Mouse (Mus musculus) E14TG2a.4 (cell line): ENCODE measurements at regions not wholly inside any gene's neighbourhood (a gene's known extent, or its start where the extent isn't known, plus 50 kb on each side); places are given as distances from the start of the nearest gene placed in this dataset.

Experiments used
- CTCF ChIP-seq: conservative IDR thresholded peaks from 2 replicates; pipeline ENCODE4 v1.5.1; 2014; ENCODE audit warnings: low read length
- POU5F1 ChIP-seq: IDR thresholded peaks from 2 replicates; pipeline ENCODE4 v1.6.1; 2014; ENCODE audit warnings: low read length, borderline replicate concordance

DNA sequence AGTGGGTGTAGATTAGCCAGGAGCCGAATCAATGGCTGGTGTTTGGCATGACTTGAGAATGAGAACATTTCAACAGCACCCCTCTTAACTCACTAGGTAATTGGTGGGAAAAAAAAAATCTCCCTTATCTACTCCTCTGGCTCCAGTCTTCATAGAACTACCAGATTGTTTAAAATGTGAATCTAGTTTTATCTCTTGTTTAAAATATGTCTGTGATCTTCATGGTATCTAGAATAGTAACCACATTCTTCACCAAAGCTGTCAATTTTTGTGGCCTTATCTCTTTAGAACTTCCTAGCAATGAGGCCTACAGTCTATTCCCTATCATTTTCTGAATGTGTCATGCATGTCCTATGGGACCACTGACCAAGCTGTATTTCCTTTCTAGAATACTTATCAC, 134.4 kb upstream of the Atp2b1 start:
- TF ChIP-seq CTCF (no peak), POU5F1 (no peak)
